Mouse (Mus musculus) kidney, postnatal 25 days (tissue): ENCODE results near the gene Gls.

ENCODE experiments used
- DNase-seq, 2 experiments: peaks; one replicate each; pipeline ENCODE4 v3.0.0; 2021; ENCODE audit warnings: mixed read lengths in 2 of 2

Gene Gls

DNA sequence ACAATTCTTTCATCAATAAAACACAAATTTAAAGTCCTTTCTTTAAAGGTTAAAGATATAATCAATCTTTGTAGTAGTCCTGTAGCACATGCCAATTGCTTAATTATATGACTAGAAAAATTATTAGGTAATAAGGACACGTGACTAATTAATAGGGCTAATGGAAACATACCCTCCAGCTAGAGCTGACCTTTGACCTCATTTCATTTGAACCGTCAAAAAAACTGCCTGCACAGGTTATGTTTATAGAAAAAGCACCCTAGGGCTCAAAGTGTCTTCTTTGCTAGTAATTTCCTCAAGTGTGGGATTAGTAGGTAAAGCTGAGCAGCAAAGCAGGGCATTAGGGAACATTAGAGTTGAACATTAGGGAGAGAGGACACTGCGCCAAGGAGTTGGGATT is 9.2 kb upstream of the Gls start:
- DNase-seq, result no peak

DNA sequence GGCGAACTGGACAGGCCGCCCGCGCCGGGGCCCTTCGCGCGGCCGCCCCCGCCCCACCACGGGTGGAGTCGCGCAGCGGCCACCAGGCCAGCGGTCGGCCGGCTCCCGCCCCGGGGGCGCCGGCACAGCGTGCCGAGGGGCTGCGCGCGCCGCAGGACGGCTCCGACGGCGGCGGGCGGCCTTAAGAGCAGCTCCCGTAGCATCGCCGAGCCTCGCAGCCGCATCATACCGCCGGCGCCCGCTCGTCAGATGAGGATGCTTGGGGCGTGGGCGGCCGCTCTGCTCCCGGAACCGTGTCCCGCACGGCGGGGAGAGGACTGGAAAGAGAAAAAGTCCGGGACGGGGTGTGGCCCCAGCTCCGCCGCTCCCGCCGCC is 279 bp downstream of the Gls start:
- DNase-seq, result no peak

DNA sequence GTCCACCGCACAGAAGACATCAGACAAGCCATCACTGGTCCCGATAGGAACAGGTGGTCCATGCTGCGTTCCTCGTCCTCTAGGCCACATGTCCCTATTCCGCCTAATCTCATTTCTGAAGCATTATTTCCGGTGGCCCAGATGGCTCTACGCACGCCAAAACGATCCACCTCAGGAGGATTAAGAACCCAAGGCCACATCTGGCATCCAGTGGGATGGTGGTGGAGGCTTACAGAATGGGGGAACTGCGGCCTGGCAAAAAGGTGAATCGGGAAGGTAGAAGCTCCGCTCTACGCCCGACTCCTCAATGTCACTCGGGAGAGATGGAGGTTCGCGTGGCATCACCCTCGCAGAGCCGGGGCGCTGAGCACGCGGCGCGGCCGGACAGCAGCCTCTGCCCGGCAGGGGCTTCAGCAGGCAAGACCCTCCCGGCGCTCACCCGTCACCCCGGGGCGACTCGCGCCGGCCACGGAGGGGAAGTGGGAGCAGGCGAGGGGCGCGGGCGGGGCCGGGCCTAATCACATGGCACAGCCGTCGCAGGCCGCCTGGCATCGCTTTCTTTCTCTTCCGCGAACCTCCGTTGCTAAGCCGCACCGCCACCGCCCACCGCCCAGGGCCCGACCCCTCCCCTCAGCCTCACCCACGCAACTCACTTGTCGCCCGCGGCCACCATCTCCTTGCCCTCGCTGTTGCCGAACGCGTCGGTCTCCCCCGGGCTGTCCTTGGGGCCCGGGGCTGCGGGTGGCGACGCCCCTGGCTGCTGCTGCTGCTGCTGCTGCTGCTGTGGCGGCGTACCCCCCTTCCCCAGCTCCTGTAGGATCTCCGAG is 880 bp downstream of the Gls start:
- DNase-seq, result peak; percentile 55 to 76

DNA sequence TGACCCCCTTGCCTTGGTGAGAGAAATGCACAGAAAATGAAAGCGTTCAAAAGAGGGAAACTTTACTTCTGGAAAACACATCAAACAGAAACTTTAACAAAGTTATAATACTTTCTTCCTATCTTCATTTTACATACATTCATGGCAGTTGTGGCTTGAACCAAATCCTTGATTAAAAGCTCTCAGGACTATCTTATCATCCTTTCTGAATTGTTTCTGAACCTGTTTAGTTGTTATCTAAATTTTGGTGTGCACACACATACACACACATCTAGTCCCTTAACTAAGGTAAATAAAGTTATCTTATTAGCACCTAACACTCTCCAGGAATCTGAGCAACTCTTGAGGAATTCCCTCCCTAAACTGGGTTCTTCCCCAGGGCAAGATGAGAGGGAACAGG is 2.6 kb downstream of the Gls start:
- no peak for DNase-seq

DNA sequence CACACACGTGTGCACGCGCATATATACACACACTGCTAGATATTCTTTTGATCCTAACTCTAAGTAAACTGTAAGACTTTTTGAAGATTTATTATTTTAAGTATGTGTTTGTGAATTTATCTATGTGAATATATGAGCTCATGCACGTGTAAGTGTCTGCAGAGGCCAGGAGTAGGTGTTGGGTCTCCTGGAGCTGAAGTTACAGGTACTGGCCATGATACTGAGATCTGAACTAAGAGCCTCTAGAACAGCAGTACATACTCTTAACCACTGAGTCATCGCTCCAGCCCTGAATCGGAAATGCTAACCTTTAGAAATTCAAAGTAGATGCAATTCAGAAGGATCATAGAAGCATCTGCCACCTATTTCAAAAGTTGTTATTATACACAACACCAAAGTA is 4.9 kb downstream of the Gls start:
- DNase-seq, result no peak

DNA sequence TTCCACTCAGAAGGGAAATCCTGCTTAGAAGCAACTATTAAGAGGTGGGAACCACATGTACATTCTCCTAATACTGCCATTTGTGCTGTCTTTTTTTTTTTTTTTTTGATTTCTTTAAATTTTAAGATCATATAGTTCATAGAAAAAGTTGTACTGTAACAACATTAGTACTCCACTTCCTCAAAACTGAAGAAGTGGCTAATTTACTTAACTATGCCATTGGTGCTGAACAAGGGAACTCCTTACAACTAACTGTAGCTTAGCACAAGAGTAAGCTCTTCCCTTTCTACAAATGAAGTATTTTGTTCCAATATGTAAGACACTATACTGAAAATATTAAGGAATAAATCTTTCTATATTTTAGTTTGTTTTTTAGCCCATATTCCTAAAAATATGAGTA is 6.6 kb downstream of the Gls start:
- no peak for DNase-seq

DNA sequence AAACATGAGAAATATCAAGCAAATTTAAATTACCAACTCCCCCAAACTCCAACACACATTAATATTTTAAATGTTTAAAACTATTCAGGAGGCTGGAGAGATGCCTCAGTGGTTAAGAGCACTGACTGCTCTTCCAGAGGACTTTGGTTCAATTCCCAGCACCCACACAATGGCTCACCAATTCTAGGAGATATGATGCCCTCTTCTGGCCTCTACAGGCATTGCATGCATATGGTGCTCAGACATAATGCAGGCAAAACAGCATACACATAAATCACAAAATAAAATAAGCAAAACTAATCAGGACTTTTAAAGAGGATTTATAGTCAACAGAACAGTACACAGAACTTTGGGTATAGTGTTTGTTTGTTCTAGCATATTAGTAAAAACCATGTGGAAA is 16.3 kb downstream of the Gls start:
- DNase-seq, result peak in 1 of 2 experiments; percentile 17

DNA sequence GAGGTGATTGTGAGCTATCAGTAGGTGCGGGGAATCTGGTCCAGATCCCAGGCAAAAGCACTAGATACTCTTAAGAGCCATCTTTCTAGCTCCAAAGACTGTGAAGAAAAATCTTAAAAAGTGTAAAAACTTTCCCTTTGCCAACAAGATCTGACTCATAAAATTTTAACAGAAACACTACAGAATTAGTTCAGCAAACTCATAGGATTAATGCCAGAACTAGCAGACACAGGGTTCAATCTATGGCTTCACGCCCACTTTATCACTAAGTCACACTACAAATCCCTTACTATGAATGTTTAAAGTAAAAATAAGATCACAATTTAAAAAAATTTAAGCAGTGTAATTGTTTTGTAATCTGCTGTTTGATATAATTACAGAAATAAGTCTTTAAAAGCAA is 50.0 kb downstream of the Gls start:
- DNase-seq, result no peak

DNA sequence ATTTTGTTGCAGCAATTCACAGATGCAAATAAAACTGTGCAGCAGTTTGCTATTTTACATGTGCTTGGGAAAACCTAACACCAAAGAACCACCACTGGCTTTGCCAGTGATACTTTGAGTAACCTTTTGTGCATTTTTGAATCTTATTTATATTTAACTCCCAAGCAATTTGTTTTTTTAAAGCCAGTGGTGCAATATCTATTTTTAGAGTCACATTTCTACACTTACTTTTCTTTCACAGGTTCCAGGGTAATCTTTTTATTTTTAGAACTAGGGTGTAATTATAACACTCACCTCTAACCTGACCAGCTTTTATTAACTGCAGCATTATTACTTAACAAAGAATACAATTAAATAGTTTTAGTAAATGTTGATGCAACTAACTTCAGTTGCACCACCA is 51.0 kb downstream of the Gls start:
- DNase-seq, result no peak

DNA sequence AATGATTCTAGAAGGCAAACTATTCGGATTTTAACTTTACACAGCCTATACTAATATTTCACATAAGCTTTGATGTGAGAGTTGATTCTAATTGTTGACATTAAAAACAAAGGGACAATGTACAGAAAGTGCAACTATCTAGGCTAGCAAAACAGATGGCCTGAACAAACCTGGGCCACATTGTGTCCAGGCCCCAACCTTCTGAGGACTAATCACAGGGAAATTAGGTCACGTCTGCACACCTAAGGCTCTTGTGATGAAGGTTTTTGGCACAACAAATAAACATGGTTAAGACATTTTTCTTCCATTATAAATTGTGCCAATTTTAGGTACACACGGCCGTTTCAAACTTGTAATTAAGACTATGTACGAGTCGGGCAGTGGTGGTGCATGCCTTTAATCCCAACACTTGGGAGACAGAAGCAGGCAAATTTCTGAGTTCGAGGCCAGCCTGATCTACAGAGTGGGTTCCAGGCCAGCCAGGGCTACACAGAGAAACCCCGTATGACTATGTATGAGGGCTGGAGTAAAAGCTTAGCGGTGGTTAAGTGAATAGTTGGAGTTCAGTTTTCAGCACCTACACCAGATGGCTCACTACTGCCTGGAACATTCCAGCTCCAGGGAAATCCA is 53.0 kb downstream of the Gls start:
- DNase-seq, result no peak

DNA sequence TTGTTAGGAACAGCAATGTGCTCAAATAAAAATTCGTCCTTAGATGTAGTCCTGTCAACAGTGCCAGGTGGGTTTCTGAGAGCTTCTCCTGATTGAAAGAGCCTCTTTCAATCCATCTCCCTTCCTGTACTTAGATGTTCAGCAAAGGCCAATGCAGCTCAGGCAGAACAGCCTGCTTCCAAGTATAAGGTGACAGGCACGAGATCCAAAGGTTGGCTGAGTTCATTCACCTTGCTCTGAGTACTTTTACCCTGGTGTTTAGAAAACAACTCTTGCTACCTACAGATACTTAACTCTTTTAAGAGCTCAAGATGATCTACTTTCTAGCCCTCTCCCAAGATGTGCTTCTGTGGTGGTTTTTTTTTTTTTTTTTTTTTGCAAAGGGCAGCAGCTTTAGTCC is 56.0 kb downstream of the Gls start:
- DNase-seq, result peak; percentile 38 to 52

DNA sequence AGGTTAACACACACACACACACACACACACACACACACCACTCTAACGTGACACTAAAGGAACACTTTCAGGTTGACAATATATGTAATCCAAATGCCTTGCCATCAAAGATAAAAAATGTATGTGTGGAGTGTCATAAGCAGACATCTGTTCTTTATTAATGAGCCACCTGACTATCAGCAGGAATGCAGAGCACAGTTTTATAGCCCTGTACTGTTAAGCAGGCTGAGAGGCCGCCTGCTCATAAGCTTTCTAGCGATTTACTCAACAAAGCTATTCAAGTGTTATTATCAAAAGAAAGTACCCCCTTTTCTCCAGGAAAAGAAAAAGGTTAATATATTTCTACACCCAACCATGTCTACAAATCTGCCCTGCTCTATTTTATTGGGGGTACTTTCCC is 57.0 kb downstream of the Gls start:
- DNase-seq, result no peak

DNA sequence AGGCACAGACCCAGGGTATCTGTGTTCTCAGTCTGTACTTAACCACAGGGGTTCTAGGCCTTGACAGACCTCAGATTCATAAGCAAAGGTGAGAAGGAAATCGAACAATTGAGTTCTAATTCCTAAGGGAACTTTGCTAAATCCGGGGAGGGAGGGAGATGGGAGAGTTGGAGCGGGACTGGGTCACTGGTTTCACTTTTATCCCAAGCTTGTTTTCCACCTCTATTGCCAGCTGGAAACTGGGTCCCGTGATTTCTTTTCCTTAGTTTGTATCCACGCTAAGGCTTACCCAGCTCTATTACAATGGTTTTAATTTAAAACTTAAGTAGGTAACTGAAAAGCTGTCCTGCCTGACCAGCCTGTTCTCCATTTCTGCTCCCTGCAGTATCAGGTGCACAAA is 57.7 kb downstream of the Gls start:
- no peak for DNase-seq

DNA sequence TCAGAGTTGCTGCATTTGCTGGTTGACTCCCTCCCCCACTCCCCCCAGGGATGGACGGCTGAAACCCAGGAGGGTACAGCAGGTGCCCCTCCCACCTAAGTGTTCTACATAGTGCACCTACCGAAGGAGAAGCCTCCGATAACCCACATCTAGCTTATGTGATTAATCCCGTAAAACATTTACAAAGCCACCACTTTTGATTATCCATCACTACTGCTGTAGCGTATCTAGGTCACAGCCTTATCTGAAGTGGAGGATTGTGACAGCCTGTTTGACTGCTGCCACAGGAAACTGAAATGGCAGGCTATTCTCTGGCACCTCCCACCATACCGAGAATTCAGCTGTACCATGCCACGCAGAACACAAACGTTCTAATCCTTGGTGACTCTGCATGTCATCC is 61.8 kb downstream of the Gls start:
- DNase-seq, result no peak

DNA sequence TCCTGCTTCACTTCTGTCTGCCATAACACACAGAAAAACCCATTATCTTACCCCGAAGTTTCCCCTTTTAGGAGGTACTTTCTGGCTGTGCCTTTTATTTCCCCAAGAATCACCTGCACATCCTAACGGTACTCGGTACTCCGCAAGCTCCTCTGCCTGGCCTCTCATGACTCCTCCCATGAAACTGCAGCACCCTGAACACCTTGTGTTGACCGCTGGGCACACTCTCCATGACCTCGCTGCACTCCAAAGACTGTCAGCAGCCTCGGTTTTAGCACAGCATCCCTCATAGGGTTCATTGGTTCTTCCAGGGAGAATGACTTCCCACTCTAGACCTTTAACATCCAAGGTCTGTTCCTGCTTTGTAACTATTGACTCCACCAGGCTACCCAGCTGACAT is 62.3 kb downstream of the Gls start:
- no peak for DNase-seq

DNA sequence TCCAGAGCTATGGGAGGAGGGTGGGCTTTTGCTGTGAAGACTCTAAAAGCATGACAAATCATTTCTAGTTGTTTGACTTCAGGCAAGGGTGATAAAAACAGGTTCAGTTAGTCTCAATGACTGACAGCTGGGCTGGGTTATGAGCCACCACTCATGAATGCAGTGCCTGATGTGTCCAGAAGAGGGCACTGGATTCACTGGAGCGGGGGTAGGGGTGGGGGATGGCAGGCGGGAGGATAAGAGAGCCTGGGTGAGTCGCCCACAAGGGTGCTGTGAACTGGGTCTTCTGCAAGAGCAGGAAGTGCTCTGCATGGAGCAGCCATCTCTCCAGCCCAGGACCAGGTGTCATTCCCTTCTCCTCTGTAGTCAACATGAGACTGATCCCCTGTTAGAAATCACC is 63.0 kb downstream of the Gls start:
- DNase-seq, result peak in 1 of 2 experiments; percentile 50

DNA sequence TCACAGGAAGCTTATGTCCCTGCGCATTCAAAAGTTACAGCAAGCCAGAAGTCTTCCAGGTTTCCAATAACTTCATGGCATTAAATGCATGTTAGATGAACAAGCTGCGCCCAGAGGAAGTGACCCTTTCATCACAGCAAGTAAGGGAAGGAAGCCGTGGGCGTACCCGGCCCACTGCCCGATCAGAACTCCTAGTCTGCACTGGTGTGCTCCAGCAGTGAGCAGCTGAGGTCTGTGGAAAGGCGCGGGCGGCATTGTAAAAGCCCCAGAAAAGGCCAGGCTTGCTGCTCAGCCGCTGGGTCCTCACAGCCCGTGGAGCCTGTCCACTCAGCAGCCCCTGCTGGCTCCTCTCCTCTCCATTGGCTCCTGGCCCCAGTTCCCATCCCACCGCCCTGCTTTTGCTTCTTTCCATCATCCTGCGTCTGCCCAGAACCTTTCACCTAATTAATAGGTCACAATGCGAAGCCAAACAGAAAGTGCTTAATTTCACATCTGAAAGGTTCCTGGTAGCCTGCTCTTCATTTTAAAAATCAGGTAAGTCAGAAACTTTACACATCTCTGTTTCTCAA is 66.3 kb downstream of the Gls start:
- peak; percentile 32 to 58 for DNase-seq

DNA sequence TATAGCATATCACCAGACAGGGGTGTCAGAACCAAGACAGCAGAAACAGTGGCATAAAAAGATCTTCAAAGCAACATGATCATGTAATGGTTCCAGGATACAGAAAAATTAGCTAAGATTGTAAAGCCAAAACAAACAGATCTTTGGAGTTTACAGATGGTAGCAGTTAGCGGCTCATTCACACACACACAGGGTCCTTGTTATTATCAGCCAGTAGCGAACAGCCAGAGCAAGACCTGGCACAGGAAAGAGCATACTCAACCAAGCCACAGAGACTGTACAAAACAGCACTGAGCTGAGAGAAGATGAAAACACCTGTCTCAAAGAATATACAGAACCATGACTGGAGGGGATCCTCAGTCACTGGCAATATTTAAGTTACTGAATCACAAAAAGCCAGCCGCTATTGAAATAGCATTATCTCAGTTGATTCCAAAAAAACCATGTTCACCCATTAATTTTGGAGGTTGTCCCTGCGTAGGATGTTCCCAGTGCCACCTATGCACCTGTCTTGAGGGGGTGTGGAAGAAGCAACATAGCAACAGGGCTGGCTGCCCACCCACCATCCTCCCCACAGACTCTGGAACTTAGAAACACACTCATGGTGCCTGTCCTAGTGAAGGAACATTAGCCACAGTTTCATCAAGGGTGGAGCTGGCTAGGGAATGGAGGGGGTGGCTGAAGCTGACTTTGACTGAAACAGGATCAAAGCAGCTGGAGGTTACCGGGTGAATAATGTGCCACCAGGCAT is 69.2 kb downstream of the Gls start:
- no peak for DNase-seq

DNA sequence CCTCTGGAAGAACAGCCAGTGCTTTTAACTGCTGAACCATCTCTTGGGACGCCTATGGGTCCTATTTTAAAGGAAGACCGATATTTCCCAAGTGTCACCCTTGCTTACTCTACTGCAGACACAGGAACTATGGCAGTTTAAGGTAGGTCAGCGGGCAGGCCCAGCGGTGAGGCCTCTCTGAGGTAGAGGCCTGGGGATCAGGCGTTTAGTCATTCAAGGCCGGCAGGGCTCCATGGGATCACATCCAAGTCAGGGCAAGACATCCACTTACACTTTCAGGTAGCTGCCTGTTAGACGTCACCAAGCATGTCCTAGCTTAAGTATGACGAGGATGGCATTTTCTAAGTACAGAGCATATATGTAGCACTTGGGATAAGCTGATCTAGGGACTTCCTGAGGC is 71.9 kb downstream of the Gls start:
- DNase-seq, result no peak

DNA sequence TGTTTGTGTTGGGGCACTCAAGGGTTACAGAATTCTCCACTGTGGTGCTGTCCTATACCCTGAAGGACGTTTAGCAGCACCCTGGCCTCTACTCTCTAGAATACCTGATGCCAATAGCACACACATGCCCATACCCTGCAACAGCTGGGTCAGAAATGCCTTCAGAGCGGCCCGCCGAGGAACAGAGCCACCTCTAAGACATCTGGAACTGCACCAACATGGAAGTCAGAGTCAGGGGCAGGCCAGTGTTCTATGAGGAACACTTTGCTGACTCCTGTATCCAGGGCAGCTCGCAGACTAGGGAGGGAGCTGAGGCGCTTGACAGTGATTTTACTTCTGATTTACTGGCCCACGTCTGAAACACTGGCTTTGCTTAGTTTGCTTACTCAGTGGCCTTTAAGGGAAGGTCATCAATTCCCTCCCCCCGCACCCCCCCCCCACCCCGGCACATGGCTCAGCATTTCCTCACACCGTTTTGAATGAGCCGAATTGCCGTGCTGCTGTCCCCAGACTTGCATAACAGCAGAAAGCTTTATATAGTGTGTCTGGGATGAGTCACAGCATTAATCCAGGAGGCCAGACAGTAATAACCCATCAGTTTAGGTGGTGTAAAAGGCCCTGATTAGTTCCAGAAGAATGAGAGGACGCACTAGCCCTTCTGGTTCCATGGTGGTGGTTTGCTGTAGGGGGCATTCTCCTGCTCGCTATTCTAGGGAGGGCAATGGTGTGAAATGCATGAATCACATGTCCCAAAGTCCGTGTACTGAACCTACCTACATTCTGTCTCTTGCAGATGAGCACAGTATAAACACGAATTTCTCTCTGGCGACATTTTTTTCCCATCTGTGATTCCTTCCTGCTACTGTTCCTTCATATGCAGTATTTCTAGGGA is 74.3 kb downstream of the Gls start:
- no peak for DNase-seq

DNA sequence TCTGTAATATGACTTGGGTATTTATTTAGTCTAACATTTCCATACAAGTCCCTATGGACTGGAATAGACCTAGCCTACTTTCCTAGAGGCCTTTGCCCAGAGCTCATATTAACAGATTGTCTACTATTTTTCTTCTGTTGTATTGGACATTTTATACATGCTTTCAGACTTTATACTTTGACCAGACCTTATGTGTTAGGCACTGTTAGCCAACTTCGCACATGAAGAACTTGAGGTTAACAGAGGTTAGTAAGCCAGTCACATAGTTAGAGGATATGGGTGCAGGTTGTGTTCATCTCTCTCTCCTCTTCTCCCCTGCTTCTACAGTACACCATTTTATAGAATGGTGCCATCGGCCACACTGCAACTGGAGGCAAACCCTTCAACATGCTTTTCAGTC is 75.0 kb downstream of the Gls start:
- DNase-seq, result no peak

DNA sequence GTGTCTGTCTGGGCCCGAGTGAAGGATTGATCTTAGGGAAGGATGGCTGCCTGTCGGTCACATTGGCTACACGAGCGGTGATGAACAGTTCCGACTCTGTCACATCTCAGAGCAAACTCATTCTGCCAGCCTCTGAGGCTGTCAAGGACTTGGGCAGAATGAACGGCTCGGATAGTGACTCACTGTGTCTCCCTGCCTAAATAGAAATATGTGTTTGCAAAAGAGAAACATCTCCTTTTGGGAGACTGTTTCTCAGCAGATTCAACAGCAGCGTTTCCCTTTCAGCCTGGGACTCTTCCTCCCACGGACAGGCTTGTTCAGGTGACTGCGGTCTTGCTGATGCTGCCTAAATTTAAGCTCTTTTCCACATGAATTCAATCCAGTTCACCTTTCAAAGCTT is 76.7 kb downstream of the Gls start:
- no peak for DNase-seq

DNA sequence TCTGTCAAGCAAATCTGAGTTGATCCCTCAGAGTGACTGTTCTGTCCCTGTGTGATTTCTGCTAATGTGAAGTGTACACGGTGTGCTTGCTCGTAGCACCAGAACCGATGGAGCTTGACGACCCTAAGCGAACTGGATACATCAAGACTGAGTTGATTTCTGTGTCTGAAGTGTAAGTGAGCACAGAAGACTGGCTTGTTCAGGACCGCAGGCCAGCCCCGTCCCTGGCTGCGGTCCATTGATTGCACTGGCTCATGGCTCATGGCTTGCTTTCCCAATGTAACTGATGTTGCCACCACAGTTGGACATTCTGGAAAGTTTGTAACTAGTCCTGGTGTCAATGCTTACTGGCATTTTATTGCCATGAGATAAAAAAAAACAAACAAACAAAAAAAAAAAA is 78.1 kb downstream of the Gls start:
- DNase-seq, result peak; percentile 61 to 87
